Mouse (Mus musculus): ENCODE results near the gene Ranbp9. TPM values are rescaled to one million over a fixed set of nuclear protein-coding genes. Genes with fewer than 3 reads are reported as not detected.

The Ranbp9 gene
- total and polyA plus RNA-seq, 3 experiments, result 17.1 to 25.9 TPM; not detected in 1

GRCm38 (mm10) chr13:43356346-43357125, 124.5 kb downstream of the Ranbp9 start:
- Histone ChIP-seq H3K36me3 (ENCODE audit: control insufficient read depth in 1 of 2, insufficient read depth in 2 of 2, low read length in 2 of 2) (peaks cover 0 to 4% of the 10 kb centered on the region in 2 experiments; a peak in 1 of 4 replicates), H3K27ac (ENCODE audit: control insufficient read depth, low read depth, low read length) (no peak overlapping the region), H3K9me3 (replicated peaks; ENCODE audit: insufficient read depth, low read length) (no peaks in the 10 kb centered on the region), H3K4me3 (ENCODE audit: control insufficient read depth in 1 of 2, insufficient read depth in 1 of 2, low read depth in 2 of 2, low read length in 2 of 2) (no peak overlapping the region), H3K79me2 (ENCODE audit: control insufficient read depth, insufficient read depth, low read length, poor library complexity) (no peaks in the 10 kb centered on the region), H3K4me1 (ENCODE audit: control insufficient read depth in 1 of 2, insufficient read depth in 2 of 2, low read length in 2 of 2) (peaks cover 0 to 8% of the 10 kb centered on the region in 2 experiments; a peak in 2 of 4 replicates), H3K9ac (ENCODE audit: control insufficient read depth, low read depth, low read length, poor library complexity, severe bottlenecking) (no peak overlapping the region), H3K27me3 (ENCODE audit: control insufficient read depth in 1 of 2, insufficient read depth in 2 of 2, low read length in 2 of 2) (peaks cover 0 to 2% of the 10 kb centered on the region in 2 experiments; a peak in 3 of 4 replicates)
- DNase-seq (ENCODE audit: low read depth, low spot score), result no peak
- TF ChIP-seq NELFE (IDR thresholded peaks at IDR 0.05; ENCODE audit: low read depth, low read length) (no peak), E2F4 (IDR thresholded peaks at IDR 0.05; ENCODE audit: borderline replicate concordance, low read depth, low read length) (no peak)

GRCm38 (mm10) chr13:43354362-43354761, 126.7 kb downstream of the Ranbp9 start:
- Histone ChIP-seq H3K9ac (ENCODE audit: control insufficient read depth, low read depth, low read length, poor library complexity, severe bottlenecking) (no peak overlapping the region), H3K9me3 (replicated peaks; ENCODE audit: insufficient read depth, low read length) (no peaks in the 10 kb centered on the region), H3K79me2 (ENCODE audit: control insufficient read depth, insufficient read depth, low read length, poor library complexity) (no peaks in the 10 kb centered on the region), H3K4me1 (ENCODE audit: control insufficient read depth in 1 of 2, insufficient read depth in 2 of 2, low read length in 2 of 2) (no peaks in the 10 kb centered on the region), H3K27me3 (ENCODE audit: control insufficient read depth in 1 of 2, insufficient read depth in 2 of 2, low read length in 2 of 2) (peaks cover 0 to 2% of the 10 kb centered on the region in 2 experiments; a peak in 3 of 4 replicates), H3K36me3 (ENCODE audit: control insufficient read depth in 1 of 2, insufficient read depth in 2 of 2, low read length in 2 of 2) (no peaks in the 10 kb centered on the region), H3K27ac (ENCODE audit: control insufficient read depth, low read depth, low read length) (no peak overlapping the region), H3K4me3 (ENCODE audit: control insufficient read depth in 1 of 2, insufficient read depth in 1 of 2, low read depth in 2 of 2, low read length in 2 of 2) (no peak overlapping the region)
- TF ChIP-seq ZC3H11A (IDR thresholded peaks at IDR 0.05; ENCODE audit: low read depth, low read length) (no peak), CHD2 (IDR thresholded peaks at IDR 0.05; ENCODE audit: low read length) (no peak), ZNF384 (IDR thresholded peaks at IDR 0.05; ENCODE audit: low read depth, low read length) (no peak), ELF1 (IDR thresholded peaks at IDR 0.05; ENCODE audit: low read depth, low read length) (no peak), ZKSCAN1 (IDR thresholded peaks at IDR 0.05; ENCODE audit: low read depth, low read length) (no peak)
- no peak for DNase-seq (ENCODE audit: low read depth, low spot score)

DNA sequence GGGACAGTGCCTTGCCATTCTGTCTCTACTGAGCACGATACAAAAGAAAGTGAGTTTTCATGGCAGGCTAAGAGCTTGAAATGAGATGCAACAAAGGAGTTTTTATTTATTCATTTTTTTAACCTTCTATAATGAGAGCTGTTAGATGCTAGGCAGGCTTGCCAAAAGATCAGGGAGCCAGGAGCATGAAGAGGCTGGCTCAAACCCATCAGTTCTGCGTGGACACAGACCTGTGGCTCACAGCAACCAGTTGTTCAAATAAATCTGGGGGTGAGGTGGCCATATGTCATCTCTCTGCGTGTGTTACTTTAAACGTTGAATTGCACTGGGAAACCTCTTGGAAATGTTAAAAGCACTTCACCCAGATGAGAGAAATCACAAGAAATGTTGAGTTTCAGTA, 127.7 kb downstream of the Ranbp9 start:
- Histone ChIP-seq H3K27me3 (ENCODE audit: control insufficient read depth in 1 of 2, insufficient read depth in 2 of 2, low read length in 2 of 2) (peaks cover 0 to 2% of the 10 kb centered on the region in 2 experiments; a peak in 3 of 4 replicates), H3K36me3 (ENCODE audit: control insufficient read depth in 1 of 2, insufficient read depth in 2 of 2, low read length in 2 of 2) (no peaks in the 10 kb centered on the region), H3K79me2 (ENCODE audit: control insufficient read depth, insufficient read depth, low read length, poor library complexity) (no peaks in the 10 kb centered on the region), H3K27ac (ENCODE audit: control insufficient read depth, low read depth, low read length) (no peak overlapping the region), H3K9ac (ENCODE audit: control insufficient read depth, low read depth, low read length, poor library complexity, severe bottlenecking) (no peak overlapping the region), H3K4me3 (ENCODE audit: control insufficient read depth in 1 of 2, insufficient read depth in 1 of 2, low read depth in 2 of 2, low read length in 2 of 2) (no peak overlapping the region), H3K9me3 (replicated peaks; ENCODE audit: insufficient read depth, low read length) (no peaks in the 10 kb centered on the region), H3K4me1 (ENCODE audit: control insufficient read depth in 1 of 2, insufficient read depth in 2 of 2, low read length in 2 of 2) (no peaks in the 10 kb centered on the region)
- no peak for TF ChIP-seq CHD2 (IDR thresholded peaks at IDR 0.05; ENCODE audit: low read length)
- no peak for TF ChIP-seq KAT2A (conservative IDR thresholded peaks at IDR 0.05; ENCODE audit: low read depth, low read length)
- TF ChIP-seq E2F4 (IDR thresholded peaks at IDR 0.05; ENCODE audit: borderline replicate concordance, low read depth, low read length), result no peak
- no peak for TF ChIP-seq NELFE (IDR thresholded peaks at IDR 0.05; ENCODE audit: low read depth, low read length)
- no peak for TF ChIP-seq JUND (IDR thresholded peaks at IDR 0.05; ENCODE audit: low read depth, low read length)
- TF ChIP-seq EP300 (IDR thresholded peaks at IDR 0.05; ENCODE audit: low read depth in 1 of 2, low read length in 2 of 2), result no peak
- no peak for TF ChIP-seq MAZ (IDR thresholded peaks at IDR 0.05; ENCODE audit: low read depth, low read length)
- no peak for TF ChIP-seq MYB (IDR thresholded peaks at IDR 0.05; ENCODE audit: low read depth, low read length)
- no peak for TF ChIP-seq TAL1 (IDR thresholded peaks at IDR 0.05; ENCODE audit: low read length)
- no peak for TF ChIP-seq MXI1 (IDR thresholded peaks at IDR 0.05; ENCODE audit: low read depth, low read length)
- TF ChIP-seq SMC3 (IDR thresholded peaks at IDR 0.05; ENCODE audit: low read depth, low read length), result no peak
- TF ChIP-seq USF1 (IDR thresholded peaks at IDR 0.05; ENCODE audit: low read depth, low read length), result no peak
- TF ChIP-seq RCOR1 (IDR thresholded peaks at IDR 0.05; ENCODE audit: low read depth, low read length), result no peak
- no peak for TF ChIP-seq ZC3H11A (IDR thresholded peaks at IDR 0.05; ENCODE audit: low read depth, low read length)
- no peak for TF ChIP-seq TCF12 (IDR thresholded peaks at IDR 0.05; ENCODE audit: low read depth, low read length)
- no peak for TF ChIP-seq ETS1 (IDR thresholded peaks at IDR 0.05; ENCODE audit: low read depth, low read length)
- TF ChIP-seq POLR2AphosphoS2 (IDR thresholded peaks at IDR 0.05; ENCODE audit: low read length), result no peak
- no peak for TF ChIP-seq GATA1 (IDR thresholded peaks at IDR 0.05; ENCODE audit: low read depth, low read length)
- TF ChIP-seq MAFK (IDR thresholded peaks at IDR 0.05; ENCODE audit: borderline replicate concordance, low read depth, low read length), result no peak
- DNase-seq (ENCODE audit: low read depth, low spot score), result no peak
